Mouse (Mus musculus) small intestine, adult 2 months (tissue): Measurements from ENCODE around the gene Susd4. TPM values are rescaled to one million over a fixed set of nuclear protein-coding genes. Genes with fewer than 3 reads are reported as not detected.

Experiments
- H3K27ac ChIP-seq: fragments of 200-500 bp; 2 replicates; pipeline ENCODE4 v1.5.1; 2012; ENCODE audit warnings: low read depth, low read length, control low read depth, inconsistent platforms; ENCODE audit not compliant: insufficient read depth
- H3K27me3 ChIP-seq: fragments of 200-500 bp; 2 replicates; pipeline ENCODE4 v1.6.1; 2012; ENCODE audit warnings: mild to moderate bottlenecking, moderate library complexity, low read length, inconsistent platforms; ENCODE audit not compliant: control insufficient read depth, insufficient read depth
- H3K36me3 ChIP-seq: fragments of 200-500 bp; 2 replicates; pipeline ENCODE4 v1.6.1; 2012; ENCODE audit warnings: mild to moderate bottlenecking, low read length, control low read depth, inconsistent platforms; ENCODE audit not compliant: control insufficient read depth, insufficient read depth
- H3K4me1 ChIP-seq: fragments of 200-500 bp; 2 replicates; pipeline ENCODE4 v1.6.1; 2012; ENCODE audit warnings: low read length, inconsistent platforms, mixed read lengths; ENCODE audit not compliant: control insufficient read depth, insufficient read depth, insufficient read length
- H3K4me3 ChIP-seq: fragments of 200-500 bp; 2 replicates; pipeline ENCODE4 v1.5.1; 2012; ENCODE audit warnings: low read depth, mild to moderate bottlenecking, control low read depth, inconsistent platforms, low read length, moderate library complexity
- CTCF ChIP-seq: fragments of 200-500 bp; IDR thresholded peaks from 2 replicates; pipeline ENCODE4 v1.5.1; 2012; ENCODE audit warnings: low read depth, mild to moderate bottlenecking, control low read depth, inconsistent platforms, low read length, moderate library complexity, mixed read lengths; ENCODE audit not compliant: insufficient replicate concordance, insufficient read length; ENCODE audit errors: extremely low read depth
- POLR2A ChIP-seq: fragments of 200-500 bp; IDR thresholded peaks from 2 replicates; pipeline ENCODE4 v1.6.1; 2012; ENCODE audit warnings: low read depth, mild to moderate bottlenecking, control low read depth, inconsistent platforms, low read length, moderate library complexity
- WGBS: fragments of 180-500 bp; shearing (Covaris S2); methylation state at CpG from one replicate; pipeline ENCODE4 v1.1.7; 2018; 5-methylcytosine and 5-hydroxymethylcytosine counted together
- polyA plus RNA-seq: library from polyadenylated mRNA; depleted of rRNA; stranded (reverse); fragments of >200 nt; gene quantifications from 2 replicates; pipeline ENCODE4 v1.2.3, GENCODE M21; 2012

The Susd4 gene
- polyA plus RNA-seq, 1 experiment: 0.55 TPM

DNA sequence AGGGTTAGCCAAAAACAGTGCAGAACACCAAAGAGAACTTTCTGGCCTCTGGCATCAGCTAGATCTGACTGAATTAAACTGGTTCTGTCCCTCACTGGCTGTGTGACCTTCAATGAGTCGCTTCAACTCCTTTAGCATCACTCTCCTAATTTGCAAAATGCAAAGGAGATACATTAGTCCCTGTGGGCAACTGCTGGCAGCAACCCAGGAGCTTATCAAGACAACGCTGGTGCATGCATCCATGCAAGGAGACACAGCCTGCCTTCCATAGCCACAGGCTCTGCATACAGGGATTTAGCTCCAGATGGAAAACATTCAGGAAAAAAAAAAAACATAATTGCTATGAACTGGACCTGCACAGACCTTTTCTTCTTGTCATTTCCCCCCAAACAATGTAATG, 148.9 kb downstream of the Susd4 start:
- H3K27ac ChIP-seq: no peak overlapping the region
- H3K36me3 ChIP-seq: no peaks in the 10 kb centered on the region
- H3K27me3 ChIP-seq: no peaks in the 10 kb centered on the region
- H3K4me3 ChIP-seq: no peak overlapping the region
- no peak for TF ChIP-seq CTCF
- no peak for TF ChIP-seq POLR2A
- WGBS: 73% methylated on average over 2 of the region's 2 CpGs
- peaks cover 3% of the 10 kb centered on the region; the same call in 1 of the 2 replicates for H3K4me1 ChIP-seq

GRCm38 (mm10) chr1:182914121-182914908, 150.7 kb downstream of the Susd4 start:
- WGBS: 31% methylated on average over 4 of the region's 4 CpGs
- Histone ChIP-seq H3K4me3 (no peak overlapping the region), H3K4me1 (no peaks in the 10 kb centered on the region), H3K27ac (no peak overlapping the region), H3K36me3 (no peaks in the 10 kb centered on the region), H3K27me3 (no peaks in the 10 kb centered on the region)
- TF ChIP-seq CTCF (no peak), POLR2A (no peak)

GRCm38 (mm10) chr1:182916166-182916565, 152.5 kb downstream of the Susd4 start:
- Histone ChIP-seq H3K4me3 (no peak overlapping the region), H3K27ac (no peak overlapping the region), H3K36me3 (no peaks in the 10 kb centered on the region), H3K27me3 (no peaks in the 10 kb centered on the region), H3K4me1 (no peaks in the 10 kb centered on the region)
- TF ChIP-seq POLR2A (no peak), CTCF (no peak)
- 96% methylated on average over 5 of the region's 5 CpGs for WGBS

- no peak overlapping the region for H3K4me3 ChIP-seq
- 71% methylated on average over 8 of the region's 8 CpGs for WGBS
Observed at GRCm38 (mm10) chr1:182918718-182919346, 155.2 kb downstream of the Susd4 start.

GRCm38 (mm10) chr1:182922824-182923223, 159.2 kb downstream of the Susd4 start:
- Histone ChIP-seq H3K27ac (no peak overlapping the region), H3K4me1 (no peaks in the 10 kb centered on the region), H3K36me3 (no peaks in the 10 kb centered on the region), H3K27me3 (no peaks in the 10 kb centered on the region), H3K4me3 (no peak overlapping the region)
- TF ChIP-seq POLR2A (no peak), CTCF (no peak)
- WGBS: 69% methylated on average over 4 of the region's 4 CpGs

More at GRCm38 (mm10) chr1:182918718-182919346, 155.2 kb downstream of the Susd4 start:
- H3K27ac ChIP-seq: no peak overlapping the region
- H3K4me1 ChIP-seq: no peaks in the 10 kb centered on the region
- TF ChIP-seq CTCF (no peak), POLR2A (no peak)
- no peaks in the 10 kb centered on the region for H3K36me3 ChIP-seq
- H3K27me3 ChIP-seq: no peaks in the 10 kb centered on the region

DNA sequence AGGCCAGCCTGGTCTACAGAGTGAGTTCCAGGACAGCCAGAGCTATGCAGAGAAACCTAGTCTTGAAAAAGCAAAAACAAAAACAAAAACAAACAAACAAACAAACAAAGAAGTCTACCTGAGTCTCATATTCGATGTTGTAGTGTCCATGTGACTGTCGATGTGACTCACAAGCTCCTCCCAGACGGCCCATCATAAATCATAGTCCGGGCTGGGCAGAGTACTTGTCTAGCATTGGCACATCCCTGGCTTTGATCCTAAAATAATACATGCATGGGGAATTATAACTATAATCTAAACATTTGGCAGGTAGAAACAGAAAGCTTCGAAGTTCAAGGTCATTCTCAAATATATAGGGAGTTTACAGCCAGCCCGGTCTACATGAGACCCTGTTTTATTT, 162.8 kb downstream of the Susd4 start:
- no peak overlapping the region for H3K27ac ChIP-seq
- WGBS: 35% methylated on average over 6 of the region's 6 CpGs
- no peak overlapping the region for H3K4me3 ChIP-seq
- H3K4me1 ChIP-seq: no peaks in the 10 kb centered on the region
- no peaks in the 10 kb centered on the region for H3K36me3 ChIP-seq
- TF ChIP-seq CTCF: no peak
- no peaks in the 10 kb centered on the region for H3K27me3 ChIP-seq

- TF ChIP-seq POLR2A (no peak), CTCF (no peak)
- no peak overlapping the region for H3K27ac ChIP-seq
- WGBS: 70% methylated on average over 19 of the region's 19 CpGs
Observed at GRCm38 (mm10) chr1:182927878-182928851, 164.5 kb downstream of the Susd4 start.

More at GRCm38 (mm10) chr1:182927878-182928851, 164.5 kb downstream of the Susd4 start:
- Histone ChIP-seq H3K27me3 (no peaks in the 10 kb centered on the region), H3K4me1 (no peaks in the 10 kb centered on the region), H3K4me3 (no peak overlapping the region), H3K36me3 (no peaks in the 10 kb centered on the region)
